Mouse (Mus musculus): Measurements from ENCODE around the gene Nrn1. TPM values are rescaled to one million over a fixed set of nuclear protein-coding genes. Genes with fewer than 3 reads are reported as not detected.

The Nrn1 gene
- polyA plus RNA-seq (2015; fragmentation: Nextera tagmentation; extraction: Ambion mirVana), result 1.9 and 2.7 TPM in 2 replicates

DNA sequence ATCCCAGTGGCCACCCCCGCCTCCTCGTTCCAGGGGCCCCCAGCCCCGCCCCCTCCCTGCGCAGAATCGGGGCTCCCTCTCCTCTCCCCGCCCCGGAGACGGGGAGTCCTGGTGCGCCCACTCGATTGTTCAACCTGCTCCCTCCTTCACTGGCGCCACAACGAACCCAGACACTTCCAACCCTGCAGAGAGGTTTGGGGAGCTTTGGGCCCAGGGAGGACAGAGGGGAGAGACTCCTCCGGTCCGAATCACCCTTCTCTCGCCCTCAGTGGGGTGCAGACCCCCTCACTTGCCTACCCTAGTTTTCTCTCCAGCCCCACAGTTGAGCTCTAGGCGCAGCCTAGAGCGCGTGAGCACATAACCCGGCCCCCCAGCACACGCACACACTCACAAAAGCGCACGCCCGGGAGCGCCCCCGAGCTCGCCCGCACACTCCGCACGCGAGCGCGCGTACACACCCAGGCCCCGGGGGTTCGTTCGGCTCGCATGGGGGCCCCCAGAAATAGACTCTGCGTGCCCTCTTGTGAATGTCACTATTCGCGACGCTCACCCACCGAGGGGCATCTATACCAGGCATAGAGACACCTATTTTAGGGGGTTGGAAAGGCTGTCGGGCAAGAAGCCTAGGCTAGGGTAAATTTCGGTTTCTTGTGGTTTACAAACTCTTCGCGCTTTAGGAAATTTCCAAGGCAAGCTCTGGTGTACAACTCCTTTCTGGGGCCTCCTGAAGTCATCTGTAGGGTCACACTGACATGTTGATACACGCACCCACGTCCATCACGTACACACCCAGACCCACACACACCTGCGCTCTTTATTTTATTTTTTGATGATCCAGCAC is at the start of gene Nrn1:
TSS of gene Nrn1 (minus strand) at position 401 of the 841 bp plus-strand sequence.
- Histone ChIP-seq H3K27me3 (replicated peaks) (peaks cover 60% of the 10 kb centered on the region), H3K4me2 (peak within 1 kb of the TSS; percentile 88), H3K9ac (peak within 1 kb of the TSS; percentile 68), H3K27ac (replicated peaks) (no peak within 1 kb of the TSS), H3K4me1 (peaks cover 35% of the 10 kb centered on the region), H3K9me3 (no peaks in the 10 kb centered on the region), H3K36me3 (no peaks in the 10 kb centered on the region), H3K4me3 (peak within 1 kb of the TSS; percentile 59)
- under 1% methylated on average over 50 of the region's 50 CpGs for WGBS
- ATAC-seq (ENCODE audit: extremely low read depth, insufficient number of reproducible peaks, low FRiP score, low TSS enrichment), result no peak

DNA sequence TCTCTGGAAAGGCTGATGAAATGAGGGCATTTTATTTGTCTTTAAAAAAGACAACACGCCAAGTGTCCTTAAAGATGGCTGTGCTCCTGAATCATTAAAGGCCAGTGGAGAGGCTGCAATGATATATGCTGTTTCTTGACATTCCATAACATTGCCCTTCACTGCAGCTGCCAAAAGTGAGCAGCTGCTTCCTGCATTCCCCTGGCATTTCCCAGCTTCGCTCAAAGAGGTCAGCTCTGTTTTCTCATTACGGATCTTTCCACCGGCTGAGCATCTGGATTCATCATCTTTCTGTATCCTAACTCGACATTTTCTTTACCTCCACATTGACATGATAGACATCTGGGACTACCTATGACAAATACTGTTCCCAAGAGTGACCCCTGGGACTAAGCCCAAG is 44.7 kb upstream of the Nrn1 start:
- Histone ChIP-seq H3K9ac (no peak overlapping the region), H3K4me3 (no peak overlapping the region), H3K27ac (replicated peaks) (no peak overlapping the region), H3K4me1 (no peaks in the 10 kb centered on the region), H3K9me3 (no peaks in the 10 kb centered on the region), H3K27me3 (replicated peaks) (no peaks in the 10 kb centered on the region), H3K4me2 (no peak overlapping the region), H3K36me3 (no peaks in the 10 kb centered on the region)
- no peak for ATAC-seq (ENCODE audit: extremely low read depth, insufficient number of reproducible peaks, low FRiP score, low TSS enrichment)
- 73% methylated on average over 5 of the region's 5 CpGs for WGBS

DNA sequence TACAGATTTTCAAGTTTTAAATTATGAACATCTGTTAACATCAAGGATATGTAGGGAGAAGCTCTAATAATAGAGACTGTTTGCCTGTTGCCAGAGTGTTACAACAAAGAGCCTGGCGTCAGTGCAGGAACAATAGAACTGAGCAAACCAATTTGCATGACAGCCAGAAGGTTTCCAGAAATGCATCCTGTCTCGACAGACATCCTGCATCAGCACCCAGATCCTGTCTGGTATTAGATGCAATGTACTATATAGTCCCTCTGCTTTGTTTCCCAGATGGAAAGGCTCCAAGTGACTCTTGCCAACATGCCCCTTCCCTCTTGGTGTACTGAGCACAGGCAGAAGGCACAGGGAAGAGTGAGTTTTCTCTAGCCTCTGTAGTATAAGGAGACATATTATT is 31.9 kb upstream of the Nrn1 start:
- no peak overlapping the region for H3K4me3 ChIP-seq
- H3K9ac ChIP-seq, result no peak overlapping the region
- H3K4me1 ChIP-seq, result no peaks in the 10 kb centered on the region
- no peaks in the 10 kb centered on the region for H3K27me3 ChIP-seq (replicated peaks)
- no peak overlapping the region for H3K27ac ChIP-seq (replicated peaks)
- peaks cover 5% of the 10 kb centered on the region for H3K9me3 ChIP-seq
- H3K4me2 ChIP-seq, result no peak overlapping the region
- H3K36me3 ChIP-seq, result no peaks in the 10 kb centered on the region
- ATAC-seq (ENCODE audit: extremely low read depth, insufficient number of reproducible peaks, low FRiP score, low TSS enrichment), result no peak
- 46% methylated on average over 2 of the region's 2 CpGs for WGBS

DNA sequence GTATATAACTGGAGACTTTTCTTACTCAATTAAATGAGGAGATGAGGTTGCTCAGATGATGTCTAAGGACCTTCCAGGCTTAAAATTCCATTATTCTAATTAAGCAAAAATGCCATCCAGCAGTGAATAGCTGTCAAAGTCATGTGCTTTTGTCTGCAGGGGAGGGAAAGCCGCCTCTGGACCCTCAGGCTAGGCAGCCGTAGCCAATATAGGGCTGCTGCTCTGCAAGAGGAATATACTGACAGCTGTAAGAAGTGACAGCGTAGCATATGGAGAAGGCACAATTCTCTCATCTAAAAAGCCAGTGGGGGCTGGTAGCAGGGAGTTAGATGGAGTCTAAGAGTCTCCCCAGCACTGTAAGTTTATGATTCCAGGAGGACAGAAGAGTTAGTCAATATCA is 16.9 kb upstream of the Nrn1 start:
- H3K27me3 ChIP-seq (replicated peaks), result no peaks in the 10 kb centered on the region; the same call in 1 of the 2 replicates
- H3K4me2 ChIP-seq, result no peak overlapping the region
- no peaks in the 10 kb centered on the region for H3K9me3 ChIP-seq
- H3K4me3 ChIP-seq, result no peak overlapping the region
- ATAC-seq (ENCODE audit: extremely low read depth, insufficient number of reproducible peaks, low FRiP score, low TSS enrichment), result no peak
- H3K9ac ChIP-seq, result no peak overlapping the region
- H3K4me1 ChIP-seq, result peaks cover 9% of the 10 kb centered on the region; the same call in 1 of the 2 replicates
- H3K36me3 ChIP-seq, result no peaks in the 10 kb centered on the region
- H3K27ac ChIP-seq (replicated peaks), result no peak overlapping the region
- 69% methylated on average over 3 of the region's 3 CpGs for WGBS

DNA sequence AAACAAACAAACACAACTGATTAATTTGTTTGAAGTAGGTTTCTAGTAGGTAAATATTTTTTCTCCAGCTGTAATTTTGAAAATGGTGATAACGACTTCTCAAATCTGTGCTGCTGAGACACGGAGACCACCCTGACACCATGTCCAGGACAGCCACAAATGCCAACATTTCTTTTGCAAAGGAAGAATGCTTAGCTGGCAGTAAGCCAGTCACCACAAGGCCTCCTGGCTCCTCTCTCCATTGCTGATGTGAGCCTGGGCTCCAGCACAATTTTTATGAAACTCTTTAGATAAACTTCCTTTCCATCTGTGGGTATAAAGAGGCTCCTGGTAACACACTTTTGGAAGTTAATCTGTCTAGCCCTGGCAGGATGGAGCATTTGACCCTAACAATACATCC is 15.1 kb upstream of the Nrn1 start:
- Histone ChIP-seq H3K27ac (replicated peaks) (no peak overlapping the region), H3K9me3 (no peaks in the 10 kb centered on the region), H3K9ac (no peak overlapping the region), H3K4me1 (peaks cover 9% of the 10 kb centered on the region; the same call in 1 of the 2 replicates), H3K4me2 (no peak overlapping the region), H3K36me3 (no peaks in the 10 kb centered on the region), H3K4me3 (no peak overlapping the region), H3K27me3 (replicated peaks) (no peaks in the 10 kb centered on the region)
- 30% methylated on average over 2 of the region's 2 CpGs for WGBS
- no peak for ATAC-seq (ENCODE audit: extremely low read depth, insufficient number of reproducible peaks, low FRiP score, low TSS enrichment)

DNA sequence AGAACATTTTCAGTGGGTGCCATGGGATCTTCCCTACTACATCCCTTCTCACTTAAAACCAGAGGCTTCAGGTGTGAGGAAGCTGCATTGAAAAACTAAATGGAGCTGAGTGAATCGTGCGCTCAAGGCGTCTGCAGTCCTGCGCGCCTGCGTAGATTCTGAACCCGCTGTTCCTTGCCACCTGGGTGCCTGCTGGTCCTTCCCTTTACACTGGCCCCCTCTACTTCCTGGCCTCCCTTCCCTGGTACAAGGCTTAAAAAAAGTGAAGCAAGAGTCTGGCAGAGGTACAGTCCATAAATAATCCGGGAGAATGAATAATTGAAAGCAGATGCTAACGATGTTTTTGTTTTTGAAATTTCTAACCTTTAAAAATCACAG is 1.7 kb upstream of the Nrn1 start:
- 10% methylated on average over 9 of the region's 9 CpGs for WGBS
- Histone ChIP-seq H3K9me3 (no peaks in the 10 kb centered on the region), H3K4me2 (peak overlapping the region; percentile 88), H3K27ac (replicated peaks) (peak overlapping the region; percentile 28; the same call in 1 of the 2 replicates), H3K9ac (peak overlapping the region; percentile 77), H3K4me3 (peak overlapping the region; percentile 59), H3K36me3 (no peaks in the 10 kb centered on the region), H3K27me3 (replicated peaks) (peaks cover 43% of the 10 kb centered on the region), H3K4me1 (peaks cover 32% of the 10 kb centered on the region)
- ATAC-seq (ENCODE audit: extremely low read depth, insufficient number of reproducible peaks, low FRiP score, low TSS enrichment), result no peak

DNA sequence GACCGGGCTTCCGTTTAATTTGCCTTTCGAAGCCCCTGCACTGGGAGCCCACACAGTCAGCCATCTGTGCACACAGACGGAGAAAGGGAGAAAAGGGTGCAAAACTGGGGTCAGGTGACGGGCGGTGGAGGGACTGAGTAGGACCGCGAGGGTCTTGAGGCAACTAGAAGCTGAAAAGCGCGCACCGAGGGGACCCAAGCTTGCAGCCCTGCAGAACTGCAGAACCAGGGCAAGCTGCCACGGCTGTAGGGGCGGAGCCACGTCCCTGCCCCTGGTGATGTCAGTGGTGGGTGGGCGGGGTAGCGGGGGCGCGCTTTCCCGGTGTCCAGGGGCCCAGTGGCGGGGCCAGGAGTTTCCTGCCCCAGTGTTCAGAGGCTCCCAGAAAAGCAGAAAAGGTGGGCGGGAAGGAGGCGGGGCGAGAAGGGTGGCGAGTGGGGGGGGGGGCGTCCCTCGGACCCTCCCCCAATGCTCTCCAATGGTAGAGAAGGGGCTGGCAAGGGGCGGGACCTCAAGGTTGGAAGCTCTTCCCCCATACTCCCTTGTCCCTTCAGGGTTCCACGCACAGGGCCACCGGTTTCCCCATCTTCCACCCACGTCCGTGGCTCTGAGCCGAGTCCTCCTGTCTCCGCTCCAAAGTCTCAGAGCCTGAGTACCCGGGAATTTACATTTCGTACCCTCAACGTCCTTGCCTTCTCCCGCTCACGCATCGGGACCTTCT is 1.1 kb upstream of the Nrn1 start:
- Histone ChIP-seq H3K27me3 (replicated peaks) (peaks cover 49% of the 10 kb centered on the region), H3K9ac (peak overlapping the region; percentile 77), H3K4me2 (peak overlapping the region; percentile 88), H3K4me1 (peaks cover 38% of the 10 kb centered on the region), H3K4me3 (peak overlapping the region; percentile 59), H3K9me3 (no peaks in the 10 kb centered on the region), H3K27ac (replicated peaks) (peak overlapping the region; percentile 28; the same call in 1 of the 2 replicates), H3K36me3 (no peaks in the 10 kb centered on the region)
- peak; percentile 77 for ATAC-seq (ENCODE audit: extremely low read depth, insufficient number of reproducible peaks, low FRiP score, low TSS enrichment)
- under 1% methylated on average over 32 of the region's 39 CpGs for WGBS

DNA sequence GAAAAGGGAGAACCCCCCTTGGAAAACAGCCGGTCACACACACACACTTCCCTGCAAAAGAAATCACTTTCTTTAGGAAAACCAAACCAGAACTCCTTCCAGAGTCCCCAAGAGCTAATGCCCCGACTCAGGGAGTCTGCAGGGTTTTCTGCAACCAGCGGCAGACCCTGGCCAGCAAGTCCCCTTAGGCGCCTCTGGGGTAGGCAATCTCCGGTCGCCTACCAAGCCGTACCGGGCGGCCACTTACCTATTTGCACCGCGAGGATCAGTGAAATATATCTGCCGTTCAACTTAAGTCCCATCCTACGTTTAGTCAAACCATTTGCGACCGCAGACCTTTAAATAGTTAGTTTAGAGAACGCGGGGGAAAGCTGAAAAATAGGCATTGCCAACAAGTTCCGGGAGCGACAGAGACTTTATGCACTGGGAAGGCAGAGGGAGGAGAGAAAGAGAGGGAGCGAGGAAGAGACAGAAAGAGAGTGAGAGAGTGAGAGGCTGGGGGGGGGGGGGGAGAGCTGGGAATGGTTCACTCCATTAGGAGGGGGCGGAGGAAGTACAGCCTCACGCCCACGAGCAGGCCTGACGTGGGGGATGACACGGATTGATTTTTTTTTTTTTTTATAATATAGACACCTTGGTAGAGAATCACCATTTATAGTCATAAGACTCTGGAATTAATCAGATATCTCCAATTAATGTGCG is 791 bp downstream of the Nrn1 start:
- peaks cover 68% of the 10 kb centered on the region for H3K27me3 ChIP-seq (replicated peaks)
- no peaks in the 10 kb centered on the region for H3K9me3 ChIP-seq
- H3K4me2 ChIP-seq, result peak overlapping the region; percentile 88
- WGBS, result 2% methylated on average over 25 of the region's 26 CpGs
- no peak overlapping the region for H3K27ac ChIP-seq (replicated peaks)
- ATAC-seq (ENCODE audit: extremely low read depth, insufficient number of reproducible peaks, low FRiP score, low TSS enrichment), result no peak
- no peaks in the 10 kb centered on the region for H3K36me3 ChIP-seq
- peak overlapping the region; percentile 20 for H3K9ac ChIP-seq
- H3K4me3 ChIP-seq, result peak overlapping the region; percentile 59
- H3K4me1 ChIP-seq, result peaks cover 35% of the 10 kb centered on the region

DNA sequence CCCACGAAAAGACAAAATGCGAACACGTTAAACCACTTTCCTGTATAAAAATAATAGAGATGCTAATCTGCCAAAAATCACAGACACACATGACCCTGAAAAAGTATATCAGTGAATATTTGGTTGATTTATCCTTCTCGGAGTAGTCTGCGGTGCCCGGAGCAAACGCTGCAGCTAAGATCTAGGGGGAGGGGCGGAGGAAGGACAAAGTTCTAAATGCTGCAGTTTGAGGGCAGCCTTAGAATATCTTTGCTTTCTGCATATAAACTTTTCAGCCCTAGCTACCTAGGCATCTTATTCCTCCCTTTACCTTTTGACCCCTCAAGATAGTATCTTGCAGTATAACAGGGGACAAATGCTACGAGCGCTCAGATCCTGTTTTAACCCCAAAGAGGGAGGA is 1.4 kb downstream of the Nrn1 start:
- Histone ChIP-seq H3K27ac (replicated peaks) (no peak overlapping the region), H3K4me3 (peak overlapping the region; percentile 59), H3K9ac (peak overlapping the region; percentile 20; the same call in 1 of the 2 replicates), H3K9me3 (no peaks in the 10 kb centered on the region), H3K27me3 (replicated peaks) (peaks cover 73% of the 10 kb centered on the region), H3K4me1 (peaks cover 35% of the 10 kb centered on the region), H3K36me3 (no peaks in the 10 kb centered on the region), H3K4me2 (peak overlapping the region; percentile 88)
- ATAC-seq (ENCODE audit: extremely low read depth, insufficient number of reproducible peaks, low FRiP score, low TSS enrichment), result no peak
- 2% methylated on average over 10 of the region's 10 CpGs for WGBS

DNA sequence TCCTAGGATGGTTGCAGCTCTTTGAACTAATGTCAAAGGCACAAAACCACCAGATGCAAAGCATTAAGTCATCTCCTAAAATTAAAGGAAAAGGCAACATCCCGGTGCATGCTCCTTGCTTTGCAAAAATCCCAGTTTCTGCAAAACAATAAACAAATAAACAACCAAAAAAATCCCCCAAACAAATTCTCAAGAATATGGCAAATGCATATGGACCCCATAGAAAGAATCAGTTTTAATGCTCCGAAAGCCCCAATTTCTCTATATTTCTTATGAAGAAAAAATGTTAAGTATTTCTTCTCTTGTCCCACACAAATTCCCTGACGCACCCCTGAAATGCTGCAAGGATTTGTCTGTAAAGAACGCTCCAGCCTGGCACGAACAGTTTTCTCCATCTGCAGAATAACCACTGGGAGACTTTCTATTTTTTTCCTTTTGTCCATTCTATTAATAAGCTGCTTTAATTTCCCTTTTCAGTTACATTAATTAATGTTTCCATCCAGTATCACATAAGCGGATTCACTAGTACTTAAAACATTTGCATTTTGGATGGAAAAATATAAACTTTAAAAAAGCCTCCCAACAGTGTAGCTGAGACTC is 1.9 kb downstream of the Nrn1 start:
- Histone ChIP-seq H3K4me2 (peak overlapping the region; percentile 88), H3K27ac (replicated peaks) (no peak overlapping the region), H3K4me1 (peaks cover 35% of the 10 kb centered on the region), H3K9me3 (no peaks in the 10 kb centered on the region), H3K9ac (no peak overlapping the region), H3K4me3 (no peak overlapping the region), H3K27me3 (replicated peaks) (peaks cover 78% of the 10 kb centered on the region), H3K36me3 (no peaks in the 10 kb centered on the region)
- ATAC-seq (ENCODE audit: extremely low read depth, insufficient number of reproducible peaks, low FRiP score, low TSS enrichment), result no peak
- 8% methylated on average over 6 of the region's 6 CpGs for WGBS

Measured in heart, embryonic 13.5 days (tissue).